Mouse (Mus musculus) ZHBTc4 (cell line): ENCODE data around the gene Slc6a20b.

ENCODE experiments used
- DNase-seq: peaks from one replicate; pipeline ENCODE4 v3.0.0-alpha.2; 2011; ENCODE audit warnings: low read depth, low spot score

Gene Slc6a20b

DNA sequence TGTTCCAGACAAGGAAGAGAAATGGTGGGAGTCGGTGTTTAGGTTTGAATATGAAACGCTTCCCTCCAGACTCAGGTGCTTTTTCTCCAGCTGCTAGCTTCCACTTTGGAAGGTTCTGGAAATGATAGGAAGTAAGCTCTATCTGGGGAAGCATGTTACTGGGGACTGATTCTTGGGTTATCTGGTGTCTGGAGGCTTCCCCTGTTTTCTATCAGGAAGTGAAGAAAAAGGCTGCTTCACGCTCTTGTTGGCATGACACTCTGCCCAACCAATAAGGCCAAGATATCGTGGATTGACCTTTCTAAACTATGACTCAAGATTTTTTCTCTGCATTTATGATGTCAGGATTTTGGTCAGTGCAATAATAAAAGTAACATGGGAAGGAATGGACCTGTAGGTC, 37.2 kb downstream of the Slc6a20b start:
- no peak for DNase-seq

DNA sequence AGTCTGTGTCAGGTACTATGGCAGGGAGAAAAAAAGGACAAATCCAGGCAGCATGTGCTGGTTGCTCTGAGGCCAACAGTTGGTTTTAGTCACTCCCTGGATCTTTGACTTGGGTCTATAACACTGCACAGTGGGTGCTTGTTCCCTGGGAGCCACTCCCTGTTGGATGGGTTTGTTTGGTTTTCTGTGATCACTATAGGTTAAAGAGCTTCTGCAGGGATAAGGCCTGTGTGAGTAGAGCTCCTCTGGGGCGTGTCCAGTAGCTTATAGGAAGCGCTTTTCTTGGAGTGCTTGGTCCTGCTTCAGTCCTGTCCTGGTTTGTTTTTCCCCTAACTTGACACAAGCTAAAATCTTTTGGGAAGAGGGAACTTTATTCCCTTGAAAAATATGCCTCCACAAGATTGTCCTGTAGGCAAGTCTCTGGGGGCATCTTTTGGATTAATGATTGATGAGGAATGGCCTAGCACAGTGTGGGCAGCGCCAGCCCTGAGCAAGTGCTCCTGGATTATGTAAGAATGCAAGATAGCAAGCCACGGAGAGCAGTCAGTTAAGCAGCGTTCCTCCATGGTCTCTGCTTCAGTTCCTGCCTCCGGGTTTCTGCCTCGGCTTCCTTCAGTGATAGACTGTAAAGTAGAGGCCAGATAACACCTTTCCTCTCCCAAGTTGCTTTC, 43.0 kb downstream of the Slc6a20b start:
- peak; percentile 14 for DNase-seq

DNA sequence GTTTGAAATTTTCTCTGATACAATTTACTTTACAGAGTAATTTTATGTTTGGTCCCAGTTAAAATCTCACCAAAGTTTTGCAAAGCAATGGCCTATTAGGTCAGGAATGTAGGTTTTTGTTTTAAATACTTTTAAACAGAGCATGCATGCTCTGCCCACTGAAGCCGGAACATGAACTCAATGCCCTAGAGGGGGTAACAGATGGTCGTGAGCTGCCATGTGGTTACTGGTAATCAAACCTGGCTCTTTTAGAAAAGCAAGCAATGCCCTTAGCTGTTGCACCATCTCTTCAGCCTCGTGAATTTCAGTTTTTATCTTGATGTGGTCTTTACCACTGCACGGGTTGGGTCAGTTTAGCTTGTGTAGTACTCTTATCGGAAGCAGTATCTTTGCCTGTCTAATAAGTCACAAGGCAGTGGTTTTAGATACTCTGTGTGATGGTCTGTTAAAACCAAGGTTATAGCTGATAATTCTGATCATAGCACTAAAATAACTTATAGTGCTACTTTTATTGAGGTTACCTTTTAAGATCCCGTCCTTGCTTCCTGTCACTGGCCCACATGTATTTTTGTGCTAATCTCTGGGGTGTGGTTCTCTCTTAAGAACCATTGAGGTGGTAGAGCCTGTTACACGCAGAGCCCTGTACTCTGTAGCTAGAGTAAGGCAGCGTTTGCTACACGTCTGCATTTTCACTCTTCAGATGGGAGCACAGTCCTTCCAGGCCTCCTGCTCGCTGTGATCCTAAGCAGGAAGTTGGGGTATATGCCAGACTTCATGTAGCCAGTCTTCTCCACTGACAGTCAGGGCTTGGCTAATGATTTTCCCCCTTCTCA, 54.8 kb downstream of the Slc6a20b start:
- no peak for DNase-seq

DNA sequence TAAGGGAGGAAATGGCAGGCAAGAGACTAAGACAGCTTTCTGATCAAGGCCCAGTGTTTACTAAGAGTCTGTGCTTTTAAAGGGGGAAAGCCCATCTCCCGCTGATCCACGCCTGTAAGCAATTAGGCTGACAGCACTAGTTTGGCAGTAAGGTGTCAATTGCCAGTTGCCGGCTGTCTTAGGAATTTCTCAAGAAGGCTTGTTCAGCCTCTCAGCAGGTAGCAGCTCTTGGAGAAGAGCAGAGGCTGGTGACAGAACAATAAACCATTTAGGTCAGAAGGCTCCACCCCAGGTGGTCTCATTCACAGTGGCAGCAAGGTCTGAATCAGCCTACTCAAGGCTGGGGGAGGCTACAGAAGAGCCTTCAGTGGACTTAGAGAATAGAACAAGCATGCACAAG, 77.8 kb downstream of the Slc6a20b start:
- peak; percentile 91 for DNase-seq
